Mouse (Mus musculus): ENCODE results near the gene Dagla. TPM values are rescaled to one million over a fixed set of nuclear protein-coding genes. Genes with fewer than 3 reads are reported as not detected.

Dagla gene
- polyA plus RNA-seq, 1 experiment from 2014 or later = 0.17 TPM

GRCm38 (mm10) chr19:10307941-10308340 is 3.3 kb upstream of the Dagla start:
- DNase-seq (ENCODE audit: low spot score) = no peak

GRCm38 (mm10) chr19:10307351-10307750 is 2.7 kb upstream of the Dagla start:
- no peak for DNase-seq (ENCODE audit: low spot score)

- no peak for DNase-seq (ENCODE audit: low spot score)
These were observed 2.0 kb upstream of the Dagla start for GRCm38 (mm10) chr19:10306521-10307243.

DNA sequence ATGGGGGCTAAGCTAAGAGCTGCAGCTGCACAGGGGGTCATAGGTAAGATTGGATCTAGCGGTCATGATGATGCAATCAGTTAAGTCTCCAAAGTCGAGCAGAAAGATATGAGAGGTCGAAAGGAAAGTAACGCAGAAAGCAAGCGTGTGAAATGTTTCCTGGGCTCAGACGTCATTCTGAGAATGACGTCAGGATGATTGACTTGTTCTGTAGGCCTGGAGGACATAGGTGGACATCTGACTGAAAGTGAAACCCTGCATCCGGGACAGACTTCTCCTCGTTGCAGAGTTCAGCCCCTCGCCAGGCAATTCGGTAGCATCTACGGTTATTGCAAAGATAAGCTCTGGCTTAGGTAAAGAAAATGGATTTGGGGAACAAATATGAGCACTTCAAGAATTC is 963 bp upstream of the Dagla start:
- no peak for DNase-seq (ENCODE audit: low spot score)

- no peak for DNase-seq (ENCODE audit: low spot score)
These were observed 282 bp downstream of the Dagla start for GRCm38 (mm10) chr19:10304395-10304794.

DNA sequence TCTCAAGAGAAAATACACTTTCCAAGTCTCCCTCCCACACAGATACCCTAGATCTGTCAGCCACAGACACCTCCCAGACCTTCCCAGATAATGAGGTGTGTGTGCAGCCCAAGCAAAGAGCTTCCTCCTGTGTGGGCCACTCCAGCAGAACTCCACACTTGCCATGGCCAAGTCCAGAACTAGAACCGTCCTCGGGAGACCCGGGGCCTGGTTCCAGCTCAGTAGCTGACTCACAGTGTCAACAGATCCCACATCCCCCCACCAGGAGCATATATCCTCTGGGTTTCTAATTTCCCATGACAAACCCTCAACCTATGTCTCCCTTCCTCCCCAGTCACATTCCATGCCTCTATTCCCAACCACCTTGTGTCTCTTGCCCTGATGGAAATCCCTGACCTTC is 1.8 kb downstream of the Dagla start:
- no peak for DNase-seq (ENCODE audit: low spot score)

DNA sequence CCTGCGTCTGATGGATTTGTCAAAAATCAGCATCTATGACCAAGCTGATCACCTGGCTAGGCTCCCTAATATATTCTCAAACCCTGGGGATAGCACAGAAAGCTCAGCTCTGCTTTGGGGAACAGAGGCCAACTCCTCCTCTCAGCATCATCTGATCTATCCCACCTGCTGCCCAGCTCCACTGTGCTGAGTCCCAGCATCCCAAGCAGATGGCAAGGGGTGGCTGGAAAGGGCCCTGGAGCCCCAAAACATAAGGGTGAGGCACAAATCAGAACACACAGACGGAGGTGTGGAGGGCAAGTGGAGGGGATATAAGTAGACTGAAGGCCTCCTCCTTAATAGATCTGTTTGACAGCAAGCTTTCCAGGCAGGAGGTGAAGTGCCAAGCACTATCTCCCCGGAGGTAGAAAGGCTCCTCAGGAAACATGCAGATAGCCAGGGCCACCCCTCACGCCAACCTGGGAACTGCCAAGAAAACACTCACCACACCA is 2.8 kb downstream of the Dagla start:
- DNase-seq (ENCODE audit: low spot score) = no peak

- DNase-seq (ENCODE audit: low spot score) = no peak
These were observed 3.4 kb downstream of the Dagla start for GRCm38 (mm10) chr19:10301263-10301662.

DNA sequence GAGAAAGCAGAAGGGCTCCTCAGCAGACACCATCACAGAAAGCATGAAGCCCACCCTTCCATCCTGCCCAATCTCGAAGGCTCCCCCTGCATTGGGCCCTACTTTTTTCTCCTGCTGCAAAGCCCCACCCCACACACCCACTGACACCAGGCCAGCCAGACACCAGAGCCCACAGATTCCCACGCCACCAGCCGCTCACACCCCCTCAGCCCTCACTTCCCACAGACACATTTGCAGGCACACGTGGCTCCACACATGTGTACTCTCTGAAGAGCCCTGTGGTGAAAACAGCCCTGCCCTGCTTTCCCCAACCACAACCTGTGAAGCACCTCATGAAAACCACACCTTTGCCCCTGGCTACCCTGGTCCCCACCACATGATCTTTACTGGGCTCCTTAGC is 3.9 kb downstream of the Dagla start:
- no peak for DNase-seq (ENCODE audit: low spot score)

DNA sequence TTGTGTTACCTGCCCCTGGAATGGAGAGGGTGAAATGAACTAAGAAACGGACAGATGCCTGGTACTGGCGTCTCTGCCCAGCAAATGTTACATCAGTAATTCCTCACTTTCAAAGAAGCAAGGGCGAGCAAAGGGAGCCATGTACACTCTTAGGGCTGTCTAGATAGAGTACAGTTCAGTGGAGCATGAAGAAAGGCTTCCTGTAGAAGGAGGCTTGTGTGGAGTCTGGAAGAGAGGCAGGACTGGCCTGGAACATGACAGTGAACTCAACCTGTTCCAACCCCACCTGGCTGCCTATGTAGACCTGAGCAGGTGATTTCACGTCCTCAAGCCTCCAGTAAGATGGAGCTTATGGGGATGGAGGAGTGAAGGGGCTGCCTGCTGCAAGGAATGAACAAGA is 6.4 kb downstream of the Dagla start:
- DNase-seq (ENCODE audit: low spot score) = no peak

GRCm38 (mm10) chr19:10297041-10297503 is 7.6 kb downstream of the Dagla start:
- no peak for DNase-seq (ENCODE audit: low spot score)

- DNase-seq (ENCODE audit: low spot score) = no peak
These were observed 8.4 kb downstream of the Dagla start for GRCm38 (mm10) chr19:10296306-10296705.

DNA sequence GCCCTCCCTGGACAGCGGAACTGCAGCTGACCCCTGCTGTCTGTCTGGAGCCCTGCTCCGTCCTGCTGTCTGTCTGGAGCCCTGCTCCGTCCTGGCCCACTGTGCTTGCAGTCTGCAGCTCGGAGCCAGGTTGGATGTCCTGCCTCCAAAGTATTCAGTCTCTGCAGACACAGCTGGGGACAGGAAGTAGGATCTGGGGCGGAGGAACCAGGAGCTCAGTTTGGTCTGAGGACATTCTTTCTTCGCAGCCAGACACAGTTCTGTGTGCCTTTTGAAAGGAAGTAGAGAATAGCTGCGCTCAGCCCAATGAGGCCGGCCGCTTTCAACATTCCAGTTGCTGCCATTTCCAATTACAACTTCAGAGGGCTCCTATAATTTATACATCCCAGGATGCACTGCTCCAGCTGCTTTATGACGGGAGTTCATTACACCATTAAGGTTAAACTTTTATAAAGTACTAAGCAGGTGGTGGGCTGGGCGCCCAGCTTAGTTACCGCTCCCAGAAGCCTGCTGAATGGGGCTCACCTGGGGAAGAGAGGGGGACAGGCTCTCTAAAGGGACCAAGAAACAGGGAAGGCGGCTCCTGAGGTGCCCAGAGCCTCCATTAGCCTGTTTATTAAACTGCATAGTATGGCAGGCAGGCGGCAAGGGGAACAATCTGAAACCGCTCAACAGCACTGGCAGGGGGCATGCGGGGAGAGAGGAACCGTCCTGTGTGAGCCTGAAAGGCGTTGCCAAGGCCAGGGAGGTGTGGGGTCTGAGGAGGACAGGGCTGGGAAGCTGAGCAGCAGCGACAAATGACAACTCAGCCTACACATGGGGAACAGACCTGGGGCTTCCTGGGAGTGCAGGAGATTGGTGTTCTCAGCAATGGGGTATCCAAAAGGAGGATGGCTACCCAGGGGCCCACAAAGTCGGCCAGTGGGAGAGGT is 9.8 kb downstream of the Dagla start:
- DNase-seq (ENCODE audit: low spot score) = no peak

GRCm38 (mm10) chr19:10293987-10294386 is 10.7 kb downstream of the Dagla start:
- no peak for DNase-seq (ENCODE audit: low spot score)

DNA sequence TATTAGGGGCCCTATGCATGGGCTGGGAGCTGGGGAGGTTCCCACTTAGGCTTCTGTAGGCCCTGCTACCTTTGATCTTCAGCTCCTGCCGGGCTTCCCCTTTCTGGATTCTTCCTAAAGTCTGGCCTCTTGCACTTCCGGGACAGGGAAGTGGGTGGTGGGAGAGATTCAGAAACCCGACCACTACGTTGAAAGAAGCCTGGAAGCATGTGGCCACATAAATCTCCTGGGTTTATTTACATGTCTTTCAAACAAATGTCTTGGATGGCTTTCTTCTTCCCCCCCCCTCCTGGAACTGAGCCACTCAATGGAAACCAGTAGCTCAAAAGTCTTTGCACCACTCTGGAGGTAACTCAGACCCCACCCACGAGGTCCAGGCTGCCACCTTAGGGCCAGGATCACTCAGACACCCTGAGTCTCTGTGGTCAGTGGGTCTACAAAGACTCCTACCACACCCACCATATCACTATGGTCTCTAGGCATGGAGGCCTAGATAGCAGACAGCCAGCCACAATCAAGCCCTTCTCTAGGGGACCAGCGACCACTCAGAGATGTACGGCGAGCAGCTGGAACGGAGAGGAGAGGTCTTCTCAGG is 12.7 kb downstream of the Dagla start:
- no peak for DNase-seq (ENCODE audit: low spot score)

DNA sequence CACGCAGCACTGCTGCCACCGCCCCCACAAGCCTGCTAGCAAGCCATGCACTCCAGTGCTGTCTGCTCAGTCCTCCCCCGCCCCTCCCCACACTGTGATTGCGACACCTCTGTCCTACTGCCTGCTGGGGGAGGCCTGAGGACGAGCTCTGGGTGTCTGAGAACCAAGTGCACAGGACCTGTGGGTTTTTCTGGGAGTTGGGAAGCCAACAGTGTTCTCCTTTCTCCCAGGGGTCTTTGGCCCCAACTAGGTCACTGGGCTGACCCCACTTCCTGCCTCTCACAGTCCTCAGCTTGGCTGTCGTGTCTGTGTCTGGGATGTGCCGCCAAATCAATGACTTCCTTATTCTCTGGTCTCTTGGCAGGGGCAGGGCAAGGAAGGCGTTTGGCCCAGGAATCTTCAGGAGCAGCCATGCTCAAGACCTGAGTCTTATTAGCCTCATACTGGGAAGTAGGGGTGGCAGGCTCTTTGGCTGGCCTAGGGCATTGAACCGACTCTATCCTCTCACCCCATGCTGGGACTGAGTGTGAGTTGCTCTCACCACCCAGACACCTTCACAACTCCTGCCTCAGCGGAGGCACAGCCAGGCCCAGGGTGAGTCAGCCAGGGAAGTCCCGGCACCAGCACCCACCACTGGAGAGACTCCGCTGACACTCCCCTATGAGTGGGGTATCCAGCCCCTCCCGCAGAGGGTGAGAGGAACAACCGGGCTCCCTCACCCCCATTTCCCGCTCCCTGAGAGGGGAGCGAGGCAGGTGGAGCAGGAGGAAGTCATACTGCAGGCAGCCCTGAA is 14.3 kb downstream of the Dagla start:
- DNase-seq (ENCODE audit: low spot score) = no peak

DNA sequence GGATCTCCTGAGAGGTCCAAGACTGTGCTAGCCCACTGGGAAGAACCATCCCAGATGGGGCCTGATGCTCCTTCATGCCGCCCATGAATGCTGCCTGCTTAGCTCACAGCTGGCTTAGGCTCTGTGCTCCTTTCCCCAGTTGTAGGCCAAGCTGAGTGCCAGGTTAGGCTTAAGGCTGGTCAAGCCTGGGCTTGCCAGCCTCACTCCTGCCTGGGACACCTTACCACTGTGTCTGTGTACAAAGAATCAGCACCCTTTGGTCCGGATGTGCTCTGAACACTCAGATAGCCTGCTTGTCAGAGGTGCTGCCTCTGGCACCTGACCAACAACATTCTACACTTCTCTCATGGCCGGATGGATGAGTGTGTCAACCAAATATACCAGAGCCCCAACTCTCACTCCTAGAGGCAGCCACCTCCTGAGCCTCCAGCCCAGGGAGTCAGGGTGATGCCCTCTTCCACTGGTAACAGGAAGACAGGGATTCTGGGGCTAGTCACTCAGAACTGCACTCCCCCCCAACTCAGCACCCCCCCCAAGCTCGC is 15.0 kb downstream of the Dagla start:
- DNase-seq (ENCODE audit: low spot score) = no peak

DNA sequence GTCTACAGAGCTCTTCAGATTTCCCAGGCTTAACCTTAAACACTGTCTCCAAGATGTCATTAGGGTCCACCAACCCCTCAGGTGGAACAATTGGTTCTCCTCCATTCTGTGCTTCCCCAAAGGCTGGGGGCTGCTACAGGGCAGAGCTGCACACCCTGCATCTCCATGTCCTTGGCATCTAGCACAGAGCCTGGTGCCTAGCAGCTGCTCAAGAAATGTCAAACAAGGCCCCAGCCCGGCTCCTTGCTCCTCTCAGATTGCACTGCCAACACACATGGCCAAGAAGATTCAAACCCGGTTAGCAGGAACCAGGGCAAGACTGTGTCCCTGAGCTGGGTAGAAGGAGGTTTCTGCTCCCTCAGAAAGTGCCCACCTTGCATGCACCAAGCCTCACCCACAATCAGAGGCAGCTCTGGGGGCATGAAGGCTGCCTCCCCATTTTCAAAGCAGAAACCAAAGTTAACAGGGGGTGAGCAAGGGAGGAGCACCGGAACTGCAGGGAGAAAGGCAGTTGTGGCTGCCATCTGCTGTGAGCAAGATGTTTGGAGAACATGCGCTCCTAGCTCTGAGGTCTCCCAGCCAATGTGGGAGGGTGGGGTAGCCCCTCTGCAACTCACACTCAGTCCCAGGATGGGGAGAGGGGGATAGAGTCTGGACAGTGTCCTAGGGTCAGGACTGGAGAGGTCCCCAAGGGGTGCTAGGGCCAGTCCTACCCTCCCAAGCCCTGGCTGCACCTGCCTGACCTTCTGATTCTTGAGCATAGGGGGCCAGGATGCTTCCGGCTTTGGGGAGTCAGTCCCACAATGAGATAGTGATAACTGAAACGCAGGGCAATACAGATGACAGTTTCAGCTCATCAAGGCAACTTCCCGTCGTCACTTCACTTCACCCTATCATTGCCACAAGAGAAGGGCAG is 16.3 kb downstream of the Dagla start:
- no peak for DNase-seq (ENCODE audit: low spot score)

GRCm38 (mm10) chr19:10286458-10286872 is 18.2 kb downstream of the Dagla start:
- DNase-seq (ENCODE audit: low spot score) = no peak

Measured in thymus, postnatal 0 days (tissue).